Mouse (Mus musculus): ENCODE measurements around the gene Ano6. TPM values are rescaled to one million over a fixed set of nuclear protein-coding genes. Genes with fewer than 3 reads are reported as not detected.

The Ano6 gene
- polyA plus RNA-seq, 1 experiment = 22.8 TPM

DNA sequence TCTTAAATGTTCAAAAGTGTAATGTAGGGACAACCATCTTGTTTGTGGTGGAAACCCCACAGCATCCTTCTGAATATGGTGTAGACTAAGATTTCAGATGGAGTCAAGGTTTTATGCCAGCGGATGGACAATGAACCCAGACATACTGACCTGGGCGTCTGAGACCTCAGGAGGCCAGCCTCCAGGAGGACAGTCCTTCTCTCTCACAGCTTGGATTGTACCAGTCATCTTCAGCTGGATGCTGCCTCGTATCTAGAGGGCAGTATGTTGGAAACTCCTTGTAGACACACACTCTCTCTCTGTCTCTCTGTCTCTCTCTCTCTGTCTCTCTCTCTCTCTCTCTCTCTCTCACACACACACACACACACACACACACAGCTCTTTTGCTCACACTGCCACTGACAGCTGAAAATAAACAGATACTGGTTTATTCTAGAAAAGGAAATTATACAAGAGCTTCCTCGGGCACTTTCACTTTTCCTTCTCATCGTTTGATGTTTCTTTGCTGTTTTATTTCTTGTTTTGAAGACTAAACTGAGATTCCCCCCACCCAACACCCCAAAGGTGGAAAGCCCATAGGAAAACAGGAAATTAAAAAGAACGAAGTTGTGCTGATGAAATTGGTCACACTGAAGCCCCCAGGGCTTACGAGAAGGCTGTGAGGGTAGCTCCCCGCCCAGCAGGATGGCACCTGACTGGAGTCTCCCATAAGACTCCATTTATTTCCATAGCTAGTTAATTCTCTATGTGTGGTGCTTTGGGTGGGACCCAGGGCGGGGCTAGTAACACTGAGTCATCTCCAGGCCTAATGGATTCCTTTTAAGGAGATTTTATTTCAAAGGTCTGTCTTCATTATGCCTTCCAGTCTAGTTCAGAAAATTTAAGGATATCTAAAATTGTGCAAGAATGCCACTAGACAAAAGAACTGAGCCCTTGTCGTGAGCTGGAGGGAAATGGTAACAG is 94.3 kb downstream of the Ano6 start:
- WGBS = 52% methylated on average over 10 of the region's 10 CpGs
- no peak for DNase-seq (ENCODE audit: low read depth in 1 of 2, low spot score in 2 of 2)
- Histone ChIP-seq H3K4me1 (ENCODE audit: control insufficient read depth, insufficient read depth, insufficient read length) (peaks cover 10% of the 10 kb centered on the region), H3K4me3 (ENCODE audit: extremely low read depth, insufficient read depth, insufficient read length) (peak overlapping the region; percentile 37; the same call in 1 of the 2 replicates), H3K27ac (ENCODE audit: insufficient read depth, low read length) (peak overlapping the region; percentile 69), H3K36me3 (ENCODE audit: control insufficient read depth, insufficient read depth, low read length) (no peaks in the 10 kb centered on the region), H3K27me3 (ENCODE audit: control insufficient read depth, insufficient read depth, low read length) (no peaks in the 10 kb centered on the region)
- TF ChIP-seq CTCF (IDR thresholded peaks at IDR 0.05; ENCODE audit: extremely low read depth, insufficient read depth, insufficient read length, insufficient replicate concordance) (no peak), POLR2A (IDR thresholded peaks at IDR 0.05; ENCODE audit: low read depth, low read length) (no peak)

DNA sequence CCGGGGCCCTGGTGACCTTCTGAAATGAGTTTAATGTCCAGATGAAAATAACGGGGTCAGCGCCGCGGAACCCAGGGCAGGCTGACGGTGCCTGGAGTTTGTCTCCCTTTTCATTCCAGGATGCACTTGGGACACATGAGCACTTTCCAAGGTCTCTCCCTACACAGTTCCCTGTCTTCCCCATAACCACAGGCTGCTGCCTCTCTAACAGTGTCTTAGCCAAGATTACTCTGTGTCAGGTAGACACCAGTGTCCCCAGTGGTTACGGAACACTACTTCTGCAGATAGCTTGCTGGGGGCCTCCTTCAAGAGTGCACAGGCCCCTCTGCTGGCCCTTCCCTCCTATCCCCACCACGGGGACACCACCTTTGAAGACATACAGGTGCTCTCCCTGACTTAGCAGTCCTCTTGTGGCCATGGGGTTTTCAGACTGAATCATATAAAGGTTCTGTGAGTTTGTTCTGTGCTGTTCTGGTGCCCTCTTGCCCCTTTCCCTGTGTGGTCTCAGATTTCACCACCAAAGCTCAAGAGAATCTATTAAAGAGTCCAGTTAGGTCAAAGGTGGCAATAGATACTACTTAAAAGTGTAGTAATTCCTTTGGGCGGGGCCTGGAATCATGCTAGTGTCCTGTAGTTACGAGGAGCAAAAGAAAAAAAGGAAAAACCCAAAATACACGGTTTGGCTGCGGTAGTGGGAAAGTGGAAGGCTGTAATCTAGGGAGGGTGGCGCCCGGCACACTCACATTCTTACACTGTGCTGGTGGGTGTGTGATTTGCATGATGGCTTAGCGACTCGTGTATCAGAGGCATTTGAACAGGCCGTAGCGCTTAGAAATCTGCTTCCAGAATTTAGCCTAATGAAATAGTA is 95.5 kb downstream of the Ano6 start:
- 0 out of 2 replicates have a peak overlapping the region, but pooled peaks have one; percentile 27 for H3K27ac ChIP-seq (ENCODE audit: insufficient read depth, low read length)
- no peaks in the 10 kb centered on the region for H3K36me3 ChIP-seq (ENCODE audit: control insufficient read depth, insufficient read depth, low read length)
- H3K4me3 ChIP-seq (ENCODE audit: extremely low read depth, insufficient read depth, insufficient read length) = no peak overlapping the region
- H3K27me3 ChIP-seq (ENCODE audit: control insufficient read depth, insufficient read depth, low read length) = no peaks in the 10 kb centered on the region
- no peak for DNase-seq (ENCODE audit: low read depth in 1 of 2, low spot score in 2 of 2)
- whole genome bisulfite sequencing = 88% methylated on average over 18 of the region's 18 CpGs
- TF ChIP-seq POLR2A (IDR thresholded peaks at IDR 0.05; ENCODE audit: low read depth, low read length) (no peak), CTCF (IDR thresholded peaks at IDR 0.05; ENCODE audit: extremely low read depth, insufficient read depth, insufficient read length, insufficient replicate concordance) (no peak)
- H3K4me1 ChIP-seq (ENCODE audit: control insufficient read depth, insufficient read depth, insufficient read length) = peaks cover 10% of the 10 kb centered on the region

DNA sequence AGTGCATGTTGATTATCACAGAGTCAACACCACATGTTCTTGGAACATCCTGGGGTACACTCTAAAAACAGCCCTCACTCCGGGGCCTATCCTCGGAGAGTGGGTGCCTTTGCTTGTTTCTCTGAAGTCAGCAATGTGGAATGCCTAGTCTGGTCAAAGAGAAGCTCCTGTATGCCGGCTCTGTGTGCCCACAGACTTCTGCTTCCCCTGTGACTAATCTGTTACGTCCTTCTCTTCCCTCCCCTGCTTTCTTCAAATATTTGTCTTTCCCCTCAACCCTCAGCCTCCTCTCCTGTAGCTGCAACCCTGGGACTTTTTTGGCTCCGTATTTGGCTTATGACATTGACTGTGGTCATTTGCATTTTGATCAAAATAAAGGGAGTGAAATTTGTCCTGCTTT is 96.7 kb downstream of the Ano6 start:
- no peaks in the 10 kb centered on the region for H3K36me3 ChIP-seq (ENCODE audit: control insufficient read depth, insufficient read depth, low read length)
- H3K4me1 ChIP-seq (ENCODE audit: control insufficient read depth, insufficient read depth, insufficient read length) = peaks cover 10% of the 10 kb centered on the region
- whole genome bisulfite sequencing = 14% methylated on average over 5 of the region's 5 CpGs
- DNase-seq (ENCODE audit: low read depth in 1 of 2, low spot score in 2 of 2) = no peak
- H3K27me3 ChIP-seq (ENCODE audit: control insufficient read depth, insufficient read depth, low read length) = no peaks in the 10 kb centered on the region
- H3K4me3 ChIP-seq (ENCODE audit: extremely low read depth, insufficient read depth, insufficient read length) = no peak overlapping the region
- TF ChIP-seq POLR2A (IDR thresholded peaks at IDR 0.05; ENCODE audit: low read depth, low read length) (no peak), CTCF (IDR thresholded peaks at IDR 0.05; ENCODE audit: extremely low read depth, insufficient read depth, insufficient read length, insufficient replicate concordance) (no peak)
- H3K27ac ChIP-seq (ENCODE audit: insufficient read depth, low read length) = peak overlapping the region; percentile 13; the same call in 1 of the 2 replicates

DNA sequence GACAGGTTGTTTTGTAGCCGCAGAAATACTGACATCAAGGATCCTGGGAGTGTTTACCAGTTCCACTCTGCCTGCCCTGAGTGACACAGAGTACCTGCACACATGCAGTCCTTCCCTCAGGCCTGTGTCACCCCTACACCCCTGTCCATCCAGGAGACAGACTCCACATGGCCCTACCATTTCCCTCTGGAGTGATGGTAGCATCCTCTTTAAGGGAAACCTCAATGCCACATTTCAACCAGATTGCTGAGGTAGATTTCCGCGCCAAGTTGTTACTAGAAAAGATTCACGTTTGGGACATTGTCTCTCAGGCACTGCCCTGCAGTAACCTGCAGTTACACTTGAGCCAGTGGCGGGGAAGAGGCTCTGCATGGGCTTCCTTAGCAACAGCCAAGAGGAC is 97.9 kb downstream of the Ano6 start:
- Histone ChIP-seq H3K4me3 (ENCODE audit: extremely low read depth, insufficient read depth, insufficient read length) (no peak overlapping the region), H3K27me3 (ENCODE audit: control insufficient read depth, insufficient read depth, low read length) (no peaks in the 10 kb centered on the region), H3K36me3 (ENCODE audit: control insufficient read depth, insufficient read depth, low read length) (no peaks in the 10 kb centered on the region), H3K4me1 (ENCODE audit: control insufficient read depth, insufficient read depth, insufficient read length) (peaks cover 10% of the 10 kb centered on the region), H3K27ac (ENCODE audit: insufficient read depth, low read length) (no peak overlapping the region)
- TF ChIP-seq CTCF (IDR thresholded peaks at IDR 0.05; ENCODE audit: extremely low read depth, insufficient read depth, insufficient read length, insufficient replicate concordance) (no peak), POLR2A (IDR thresholded peaks at IDR 0.05; ENCODE audit: low read depth, low read length) (no peak)
- 89% methylated on average over 5 of the region's 5 CpGs for WGBS
- no peak for DNase-seq (ENCODE audit: low read depth in 1 of 2, low spot score in 2 of 2)

DNA sequence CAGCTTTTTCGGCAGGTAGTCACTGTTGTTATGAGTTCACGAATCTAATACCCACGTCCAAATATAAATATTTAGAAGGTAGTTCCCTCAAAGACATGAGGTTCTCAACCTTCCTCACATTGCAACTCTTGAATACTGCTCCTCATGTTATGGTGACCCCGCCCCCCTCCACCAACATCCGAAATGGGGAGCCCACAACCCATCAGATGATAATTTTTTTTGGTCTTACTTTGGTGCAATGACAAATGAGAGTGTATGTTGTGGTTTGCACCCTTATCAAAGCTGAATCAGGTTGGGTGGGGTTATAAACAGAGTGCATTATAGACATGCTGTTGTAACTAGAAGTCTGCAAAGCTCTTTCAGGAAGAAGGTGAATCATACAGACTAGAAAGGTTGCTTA is 99.7 kb downstream of the Ano6 start:
- Histone ChIP-seq H3K4me1 (ENCODE audit: control insufficient read depth, insufficient read depth, insufficient read length) (peaks cover 8% of the 10 kb centered on the region), H3K27ac (ENCODE audit: insufficient read depth, low read length) (no peak overlapping the region), H3K4me3 (ENCODE audit: extremely low read depth, insufficient read depth, insufficient read length) (no peak overlapping the region), H3K36me3 (ENCODE audit: control insufficient read depth, insufficient read depth, low read length) (peaks cover 1% of the 10 kb centered on the region), H3K27me3 (ENCODE audit: control insufficient read depth, insufficient read depth, low read length) (no peaks in the 10 kb centered on the region)
- TF ChIP-seq POLR2A (IDR thresholded peaks at IDR 0.05; ENCODE audit: low read depth, low read length) = no peak
- TF ChIP-seq CTCF (IDR thresholded peaks at IDR 0.05; ENCODE audit: extremely low read depth, insufficient read depth, insufficient read length, insufficient replicate concordance) = no peak
- 89% methylated on average over 5 of the region's 5 CpGs for WGBS
- DNase-seq (ENCODE audit: low read depth in 1 of 2, low spot score in 2 of 2) = no peak

DNA sequence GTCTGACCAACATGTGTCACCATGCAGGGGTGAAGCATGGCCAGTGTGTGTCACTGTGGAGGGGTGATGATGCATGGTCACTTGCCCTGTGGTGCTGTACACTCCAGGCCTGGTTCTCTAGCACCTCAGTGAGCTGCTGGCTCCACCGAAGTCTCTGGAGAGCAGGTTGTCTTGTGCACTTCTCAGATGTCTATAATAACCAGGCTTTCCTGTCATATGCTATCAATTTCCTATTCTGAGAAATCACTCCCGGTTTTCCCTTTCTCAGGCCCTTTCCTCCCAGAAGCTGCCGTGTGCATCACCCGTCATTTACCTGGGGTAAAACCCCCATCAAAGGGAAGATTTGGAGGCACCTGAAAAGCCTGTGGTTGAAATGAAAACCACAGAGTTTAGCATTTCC is 101.5 kb downstream of the Ano6 start:
- DNase-seq (ENCODE audit: low read depth in 1 of 2, low spot score in 2 of 2) = no peak
- H3K27ac ChIP-seq (ENCODE audit: insufficient read depth, low read length) = no peak overlapping the region
- no peak overlapping the region for H3K4me3 ChIP-seq (ENCODE audit: extremely low read depth, insufficient read depth, insufficient read length)
- H3K36me3 ChIP-seq (ENCODE audit: control insufficient read depth, insufficient read depth, low read length) = peaks cover 1% of the 10 kb centered on the region
- TF ChIP-seq CTCF (IDR thresholded peaks at IDR 0.05; ENCODE audit: extremely low read depth, insufficient read depth, insufficient read length, insufficient replicate concordance) (no peak), POLR2A (IDR thresholded peaks at IDR 0.05; ENCODE audit: low read depth, low read length) (no peak)
- H3K27me3 ChIP-seq (ENCODE audit: control insufficient read depth, insufficient read depth, low read length) = no peaks in the 10 kb centered on the region
- WGBS = 58% methylated on average over 4 of the region's 4 CpGs
- H3K4me1 ChIP-seq (ENCODE audit: control insufficient read depth, insufficient read depth, insufficient read length) = peaks cover 4% of the 10 kb centered on the region

All from spleen, adult 2 months (tissue).